Mouse (Mus musculus) ES-Bruce4 (cell line): ENCODE data around the gene Ube2u. TPM values are rescaled to one million over a fixed set of nuclear protein-coding genes. Genes with fewer than 3 reads are reported as not detected.
"Not testable (repeated sequence)": the region's sequence is repeated elsewhere in the genome, so short reads cannot be mapped to it uniquely, and the experiment has no call there.

ENCODE experiments used
- H3K27ac ChIP-seq: 2 replicates; pipeline ENCODE4 v1.5.1; 2012; ENCODE audit warnings: low read length, inconsistent platforms; ENCODE audit not compliant: insufficient read depth
- H3K27me3 ChIP-seq: 2 replicates; pipeline ENCODE4 v1.6.1; 2012; ENCODE audit warnings: mild to moderate bottlenecking, low read length, inconsistent platforms; ENCODE audit not compliant: control insufficient read depth, poor library complexity, insufficient read depth, severe bottlenecking
- H3K36me3 ChIP-seq: 2 replicates; pipeline ENCODE4 v1.6.1; 2012; ENCODE audit warnings: inconsistent platforms, mild to moderate bottlenecking, low read length, moderate library complexity; ENCODE audit not compliant: control insufficient read depth, poor library complexity, insufficient read depth, severe bottlenecking
- H3K4me1 ChIP-seq: one replicate; pipeline ENCODE4 v1.8.1; 2011; ENCODE audit warnings: low read length; ENCODE audit not compliant: control insufficient read depth, insufficient read depth
- H3K4me3 ChIP-seq: 2 replicates; pipeline ENCODE4 v1.5.1; 2011; ENCODE audit warnings: low read depth, mild to moderate bottlenecking, low read length
- H3K9ac ChIP-seq: 2 replicates; pipeline ENCODE4 v1.6.1; 2012; ENCODE audit warnings: low read depth, mild to moderate bottlenecking, inconsistent platforms; ENCODE audit not compliant: poor library complexity, severe bottlenecking
- H3K9me3 ChIP-seq: replicated peaks from 2 replicates; pipeline ENCODE4 v1.6.1; 2012; ENCODE audit warnings: mild to moderate bottlenecking, low read length, inconsistent platforms; ENCODE audit not compliant: control insufficient read depth, poor library complexity, insufficient read depth, severe bottlenecking
- CTCF ChIP-seq: IDR thresholded peaks from one replicate; pipeline ENCODE4 v1.8.1; 2011; ENCODE audit warnings: low read depth, low read length
- EP300 ChIP-seq: IDR thresholded peaks from 2 replicates; pipeline ENCODE4 v1.6.1; 2011; ENCODE audit warnings: low read depth, low read length; ENCODE audit not compliant: insufficient read depth
- POLR2A ChIP-seq: IDR thresholded peaks from one replicate; pipeline ENCODE4 v1.8.1; 2011; ENCODE audit warnings: low read length; ENCODE audit not compliant: insufficient read depth
- polyA plus RNA-seq: library from polyadenylated mRNA; stranded (reverse); fragments of >200 nt; gene quantifications from 2 replicates; pipeline ENCODE4 v1.2.4, GENCODE M21; 2011; ENCODE audit warnings: low read depth; ENCODE audit not compliant: missing spikeins, insufficient read depth, insufficient read length

Gene Ube2u
- polyA plus RNA-seq, 1 experiment: not detected

DNA sequence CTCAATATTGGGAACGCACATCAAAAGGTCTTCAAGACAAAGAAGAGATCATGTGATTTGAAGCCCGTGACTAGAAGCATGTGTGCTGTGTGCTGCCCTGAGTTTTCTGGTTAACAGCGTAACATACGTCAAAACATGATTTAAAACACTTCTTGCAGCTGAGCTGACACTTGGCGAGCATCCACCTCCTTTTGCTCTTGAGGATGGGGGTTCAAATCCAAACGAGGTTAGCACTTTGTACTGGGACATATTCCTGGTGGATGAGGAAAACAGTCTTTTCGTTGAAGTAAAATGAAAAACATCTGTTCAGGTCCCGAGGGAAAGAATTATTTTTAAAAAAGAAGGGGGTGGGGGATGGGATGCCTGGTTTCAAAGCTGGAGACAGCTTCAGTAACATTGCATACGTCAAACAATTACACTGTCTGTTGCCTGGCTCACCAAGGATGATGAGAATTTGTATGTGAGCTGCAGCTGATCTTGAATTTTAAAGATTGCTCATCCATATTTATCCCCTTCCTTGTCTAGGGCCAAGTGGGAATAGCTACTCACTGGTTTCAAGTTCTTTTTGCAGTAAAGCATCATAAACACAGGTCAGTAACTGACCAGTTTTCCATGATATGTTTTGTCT, 16.0 kb upstream of the Ube2u start:
- Histone ChIP-seq H3K27ac (no peak overlapping the region), H3K36me3 (no peaks in the 10 kb centered on the region), H3K9me3 (no peaks in the 10 kb centered on the region), H3K4me1 (no peaks in the 10 kb centered on the region), H3K9ac (no peak overlapping the region), H3K4me3 (no peak overlapping the region), H3K27me3 (no peaks in the 10 kb centered on the region)
- TF ChIP-seq EP300: no peak
- no peak for TF ChIP-seq POLR2A
- no peak for TF ChIP-seq CTCF

DNA sequence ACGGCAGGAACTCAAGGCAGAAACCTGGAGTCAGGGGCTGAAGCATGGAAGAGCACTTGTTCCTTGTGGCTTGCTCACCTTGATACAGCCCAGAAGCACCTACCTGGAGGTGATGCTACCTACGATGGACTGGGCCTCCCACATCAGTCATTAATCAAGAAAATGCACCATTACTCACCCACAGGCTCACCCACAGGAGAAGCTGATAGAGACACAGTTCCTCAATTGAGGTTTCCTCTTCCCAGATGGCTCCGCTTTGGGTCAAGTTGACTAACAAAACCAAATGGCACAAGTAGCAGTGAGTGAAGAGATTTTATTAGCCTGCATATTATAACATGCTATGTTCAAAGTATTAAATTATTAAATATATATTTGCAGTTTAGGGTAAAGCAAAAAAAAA, 9.8 kb downstream of the Ube2u start:
- Histone ChIP-seq H3K9ac (no peak overlapping the region), H3K4me1 (no peaks in the 10 kb centered on the region), H3K9me3 (no peaks in the 10 kb centered on the region), H3K27me3 (no peaks in the 10 kb centered on the region), H3K27ac (no peak overlapping the region), H3K4me3 (no peak overlapping the region), H3K36me3 (no peaks in the 10 kb centered on the region)
- TF ChIP-seq EP300 (no peak), POLR2A (no peak), CTCF (no peak)

DNA sequence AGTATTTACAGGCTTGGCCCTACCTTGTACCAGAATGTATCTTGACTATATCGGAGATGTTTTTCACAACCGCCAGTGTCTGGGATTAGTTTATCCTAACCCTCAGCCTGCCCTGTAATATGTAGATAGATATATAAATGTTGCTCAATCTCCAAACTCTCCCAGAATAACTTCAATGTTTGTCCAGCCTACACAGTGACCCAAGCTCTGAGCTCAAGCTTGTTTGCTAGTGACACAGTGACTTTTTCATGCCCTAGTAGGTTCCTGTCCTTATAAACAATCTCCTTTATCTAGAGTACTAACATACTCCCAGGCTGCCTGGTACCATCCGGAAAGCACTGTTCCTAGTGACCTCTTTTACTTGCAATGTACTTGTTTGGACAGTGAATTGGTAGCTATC, 16.5 kb downstream of the Ube2u start:
- no peak overlapping the region for H3K9ac ChIP-seq
- H3K9me3 ChIP-seq: no peaks in the 10 kb centered on the region
- no peak for TF ChIP-seq EP300
- no peak for TF ChIP-seq CTCF
- no peak for TF ChIP-seq POLR2A
- H3K4me1 ChIP-seq: no peaks in the 10 kb centered on the region
- H3K36me3 ChIP-seq: no peaks in the 10 kb centered on the region
- H3K27ac ChIP-seq: no peak overlapping the region
- H3K27me3 ChIP-seq: no peaks in the 10 kb centered on the region
- no peak overlapping the region for H3K4me3 ChIP-seq

DNA sequence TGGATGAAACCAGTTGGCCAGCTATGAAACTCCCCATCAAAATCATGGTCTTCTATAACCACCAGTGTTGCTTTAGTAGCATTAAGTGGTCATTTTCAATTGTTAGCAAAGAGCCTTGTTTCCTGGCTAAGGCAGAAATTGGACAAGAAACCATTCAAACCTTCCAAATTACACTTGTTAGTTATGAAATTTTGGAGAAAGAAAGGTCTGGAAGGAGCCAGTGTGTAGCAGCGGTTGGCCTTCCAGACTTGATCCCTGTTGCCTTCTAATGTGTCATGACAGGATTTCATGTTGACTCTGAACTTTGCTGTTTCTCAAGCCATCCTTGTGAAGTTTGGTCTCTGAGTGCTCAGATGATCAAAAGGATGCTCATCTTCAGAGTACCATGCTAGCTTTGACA, 17.9 kb downstream of the Ube2u start:
- no peak overlapping the region for H3K27ac ChIP-seq

DNA sequence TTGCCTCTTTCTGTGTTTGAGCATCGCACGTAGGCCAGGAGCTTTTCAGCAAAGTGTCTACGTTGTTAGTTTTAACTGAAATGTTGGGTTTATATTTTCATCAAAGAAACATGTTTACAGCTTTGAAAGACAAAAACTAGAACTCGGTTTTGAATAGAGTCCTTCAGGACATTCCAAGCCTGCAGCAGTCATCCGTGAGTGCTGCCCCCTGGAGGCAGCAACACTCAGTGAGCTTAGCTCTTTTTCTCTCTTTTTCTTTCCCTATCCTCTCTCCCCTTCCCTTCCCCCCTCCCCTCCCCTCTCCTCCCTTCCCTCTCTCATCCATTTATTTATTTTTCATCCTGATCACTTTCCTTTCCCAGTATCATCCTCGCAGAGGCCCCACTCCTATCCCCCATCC, 19.5 kb downstream of the Ube2u start:
- Histone ChIP-seq H3K27ac (no peak overlapping the region), H3K9ac (no peak overlapping the region), H3K27me3 (no peaks in the 10 kb centered on the region), H3K4me3 (no peak overlapping the region), H3K9me3 (no peaks in the 10 kb centered on the region), H3K36me3 (no peaks in the 10 kb centered on the region), H3K4me1 (no peaks in the 10 kb centered on the region)
- TF ChIP-seq CTCF (peak; percentile 55), POLR2A (no peak), EP300 (no peak)

More for the DNA sequence above, 17.9 kb downstream of the Ube2u start:
- TF ChIP-seq POLR2A: no peak
- no peak for TF ChIP-seq CTCF
- TF ChIP-seq EP300: no peak
- Histone ChIP-seq H3K4me3 (no peak overlapping the region), H3K27me3 (no peaks in the 10 kb centered on the region), H3K4me1 (no peaks in the 10 kb centered on the region), H3K36me3 (no peaks in the 10 kb centered on the region), H3K9me3 (no peaks in the 10 kb centered on the region), H3K9ac (no peak overlapping the region)

DNA sequence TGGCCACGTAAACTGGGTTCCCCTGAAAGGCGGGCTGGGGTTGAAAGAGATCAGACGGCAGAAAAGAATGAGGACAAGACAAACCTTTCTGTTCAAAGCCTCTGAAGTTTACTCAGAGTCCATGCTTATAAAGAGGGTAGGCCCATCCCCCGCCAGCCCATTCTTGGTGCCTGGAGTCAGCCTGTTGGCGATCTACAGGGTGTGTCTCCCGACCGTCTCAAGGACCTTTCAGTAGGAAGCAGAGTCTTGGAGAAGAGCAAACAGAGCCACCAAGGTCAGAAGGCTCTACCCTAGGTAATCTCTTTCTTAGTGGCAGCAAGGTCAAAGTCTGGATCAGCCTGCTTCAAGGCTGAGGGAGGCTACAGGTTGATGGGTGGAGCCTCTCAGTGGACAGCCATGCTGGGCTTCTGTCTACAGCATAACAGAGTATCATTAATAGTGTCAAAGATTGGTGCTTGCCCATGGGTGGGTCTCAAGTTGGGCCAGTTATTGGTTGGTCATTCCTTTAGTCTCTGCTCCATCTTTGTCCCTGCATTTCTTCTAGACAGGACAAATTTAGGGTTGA, 20.5 kb downstream of the Ube2u start:
- not testable (repeated sequence) for H3K9me3 ChIP-seq, H3K9ac ChIP-seq, H3K4me1 ChIP-seq, H3K27me3 ChIP-seq, H3K27ac ChIP-seq, H3K4me3 ChIP-seq, H3K36me3 ChIP-seq
